Mouse (Mus musculus): ENCODE measurements at regions not wholly inside any gene's neighbourhood (a gene's known extent, or its start where the extent isn't known, plus 50 kb on each side); places are given as distances from the start of the nearest gene placed in this dataset.

DNA sequence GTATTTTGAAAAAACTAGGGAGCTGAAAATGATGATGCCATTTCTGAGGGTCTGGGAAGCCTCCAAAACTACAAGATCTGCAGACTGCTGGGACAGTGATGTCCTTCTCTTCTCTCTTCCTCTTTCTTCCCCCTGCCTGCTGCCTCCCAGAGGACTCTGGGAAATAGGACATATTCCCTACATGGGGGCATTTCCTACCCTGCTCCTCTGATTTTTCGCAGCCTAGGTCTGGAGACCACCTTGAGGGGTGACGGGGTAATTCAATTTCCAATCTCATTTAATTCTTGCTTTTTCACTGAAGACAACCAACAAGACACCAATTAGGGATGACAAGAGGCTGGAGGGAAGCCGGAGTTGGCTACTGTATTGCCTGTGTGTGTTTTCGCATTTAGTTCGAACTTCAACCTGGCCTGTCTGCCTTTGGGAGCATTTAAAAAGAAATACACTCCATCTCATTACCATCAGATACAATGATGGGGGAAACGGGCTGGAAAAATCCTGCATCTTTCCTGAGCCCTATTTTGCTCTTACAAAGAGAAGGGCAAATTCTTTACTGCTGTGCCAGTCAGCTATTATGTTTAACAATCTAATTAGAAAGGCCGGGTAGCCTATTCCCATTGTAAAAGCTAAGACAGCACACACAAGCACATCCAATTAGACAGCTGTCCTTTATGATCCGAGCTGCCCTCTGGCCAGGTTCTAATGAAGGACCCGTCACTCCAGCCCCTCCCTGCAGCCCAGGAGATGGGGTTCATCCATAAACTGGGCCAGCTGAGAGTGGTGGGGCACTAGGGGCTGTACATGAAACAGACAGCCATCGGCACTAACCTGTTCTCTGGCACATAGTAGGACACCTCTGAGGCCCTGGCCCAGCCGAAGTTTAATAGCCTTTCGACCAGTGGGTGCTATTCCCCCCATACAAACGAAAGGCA lies 505.0 kb downstream of the 1700129C05Rik start:
- H3K4me2 ChIP-seq, result 0 out of 2 replicates have a peak overlapping the region, but pooled peaks have one; percentile 4
- H3K9me3 ChIP-seq, result no peaks in the 10 kb centered on the region

GRCm38 (mm10) chr14:58631221-58631620 lies 511.5 kb downstream of the 1700129C05Rik start:
- Histone ChIP-seq H3K27ac (no peak overlapping the region), H3K4me3 (replicated peaks) (no peak overlapping the region), H3K36me3 (no peaks in the 10 kb centered on the region), H3K27me3 (0 out of 2 replicates have a peak, but pooled peaks cover 4% of the 10 kb centered on the region), H3K9ac (replicated peaks) (no peak overlapping the region), H3K4me2 (0 out of 2 replicates have a peak overlapping the region, but pooled peaks have one; percentile 21), H3K4me1 (replicated peaks) (peaks cover 11% of the 10 kb centered on the region), H3K9me3 (no peaks in the 10 kb centered on the region)
- no peak for ATAC-seq (ENCODE audit: insufficient number of reproducible peaks, insufficient read depth, low FRiP score, low TSS enrichment, low read depth)
- WGBS, result 5% methylated on average over 9 of the region's 9 CpGs

More for the DNA sequence above, 505.0 kb downstream of the 1700129C05Rik start:
- no peak overlapping the region for H3K4me3 ChIP-seq (replicated peaks)
- H3K4me1 ChIP-seq (replicated peaks), result peaks cover 22% of the 10 kb centered on the region
- WGBS, result 30% methylated on average over 13 of the region's 13 CpGs
- ATAC-seq (ENCODE audit: insufficient number of reproducible peaks, insufficient read depth, low FRiP score, low TSS enrichment, low read depth), result peak; percentile 52; the same call in 1 of the 2 replicates
- H3K36me3 ChIP-seq, result no peaks in the 10 kb centered on the region
- peak overlapping the region; percentile 29; the same call in 1 of the 2 replicates for H3K27ac ChIP-seq
- 0 out of 2 replicates have a peak, but pooled peaks cover 4% of the 10 kb centered on the region for H3K27me3 ChIP-seq
- no peak overlapping the region for H3K9ac ChIP-seq (replicated peaks)

GRCm38 (mm10) chr14:58628266-58628665 lies 514.4 kb downstream of the 1700129C05Rik start:
- WGBS, result 97% methylated on average over 2 of the region's 2 CpGs
- no peak overlapping the region for H3K9ac ChIP-seq (replicated peaks)
- no peak overlapping the region for H3K27ac ChIP-seq
- no peaks in the 10 kb centered on the region for H3K9me3 ChIP-seq
- ATAC-seq (ENCODE audit: insufficient number of reproducible peaks, insufficient read depth, low FRiP score, low TSS enrichment, low read depth), result no peak
- H3K4me3 ChIP-seq (replicated peaks), result no peak overlapping the region
- peaks cover 11% of the 10 kb centered on the region for H3K4me1 ChIP-seq (replicated peaks)
- H3K4me2 ChIP-seq, result no peak overlapping the region
- H3K27me3 ChIP-seq, result no peaks in the 10 kb centered on the region
- H3K36me3 ChIP-seq, result no peaks in the 10 kb centered on the region

DNA sequence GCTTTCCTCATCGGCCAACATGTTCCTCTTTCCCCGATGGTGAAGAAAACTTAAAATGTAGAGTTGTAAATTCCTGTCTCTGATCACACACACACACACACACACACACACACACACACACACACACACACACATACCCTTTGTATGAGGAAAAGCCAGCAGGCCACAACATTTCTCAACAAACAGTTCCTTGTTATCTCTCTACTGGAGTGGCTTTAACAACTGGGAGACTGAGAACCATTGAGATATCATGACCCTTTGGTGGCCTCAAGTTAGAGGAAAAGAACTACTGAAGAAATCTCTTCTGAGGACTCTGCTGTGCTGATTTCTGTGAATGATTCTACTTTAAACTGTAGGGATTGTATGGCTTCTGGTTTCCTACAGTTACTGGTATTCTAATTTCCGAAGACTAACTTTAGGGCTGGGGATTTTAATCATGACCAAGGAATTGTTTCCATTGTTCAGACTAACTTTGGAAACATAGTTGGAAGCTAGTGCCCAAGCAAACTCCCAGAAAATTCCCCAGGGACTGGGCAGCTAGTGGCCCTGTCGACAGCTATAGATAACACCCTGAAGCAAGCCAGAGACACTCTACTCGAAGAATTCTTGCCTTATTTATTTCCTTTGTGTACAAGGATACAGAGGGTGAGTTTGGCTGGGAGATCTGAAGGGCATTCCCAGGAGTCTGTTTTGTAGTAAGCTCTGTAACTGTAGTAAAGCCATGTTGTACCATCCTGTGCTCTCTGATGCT lies 516.0 kb downstream of the 1700129C05Rik start:
- Histone ChIP-seq H3K4me3 (replicated peaks) (no peak overlapping the region), H3K36me3 (no peaks in the 10 kb centered on the region), H3K4me1 (replicated peaks) (peaks cover 10% of the 10 kb centered on the region), H3K4me2 (no peak overlapping the region), H3K9me3 (no peaks in the 10 kb centered on the region), H3K27ac (no peak overlapping the region), H3K27me3 (no peaks in the 10 kb centered on the region), H3K9ac (replicated peaks) (no peak overlapping the region)
- 65% methylated on average over 5 of the region's 5 CpGs for WGBS
- ATAC-seq (ENCODE audit: insufficient number of reproducible peaks, insufficient read depth, low FRiP score, low TSS enrichment, low read depth), result no peak

DNA sequence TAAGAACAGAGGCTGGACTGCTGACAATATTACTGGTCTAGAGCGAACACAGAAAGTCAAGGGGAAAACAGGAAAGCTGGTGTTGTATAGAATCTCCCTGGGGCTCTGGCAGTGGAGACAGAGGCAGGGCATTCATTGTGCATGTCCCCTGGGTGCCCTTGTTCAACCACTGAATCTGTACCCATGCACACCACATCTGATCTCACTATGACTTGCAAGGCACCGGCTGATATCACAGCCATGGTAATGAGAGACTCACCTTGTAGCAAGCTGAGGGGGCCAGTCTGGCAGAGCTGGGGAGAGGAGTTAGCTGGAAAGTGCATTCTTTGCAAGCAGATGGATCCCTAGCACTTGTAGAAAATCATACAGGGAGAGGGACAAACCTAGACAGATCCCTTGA lies 522.5 kb downstream of the 1700129C05Rik start:
- Histone ChIP-seq H3K9ac (replicated peaks) (no peak overlapping the region), H3K9me3 (no peaks in the 10 kb centered on the region)

GRCm38 (mm10) chr14:58617656-58618055 lies 525.0 kb downstream of the 1700129C05Rik start:
- no peaks in the 10 kb centered on the region for H3K27me3 ChIP-seq
- H3K4me3 ChIP-seq (replicated peaks), result no peak overlapping the region
- no peak overlapping the region for H3K27ac ChIP-seq
- peak overlapping the region; percentile 22 for H3K4me2 ChIP-seq
- H3K9ac ChIP-seq (replicated peaks), result no peak overlapping the region
- peaks cover 15% of the 10 kb centered on the region for H3K4me1 ChIP-seq (replicated peaks)
- H3K9me3 ChIP-seq, result no peaks in the 10 kb centered on the region
- 17% methylated on average over 10 of the region's 10 CpGs for WGBS
- no peak for ATAC-seq (ENCODE audit: insufficient number of reproducible peaks, insufficient read depth, low FRiP score, low TSS enrichment, low read depth)
- H3K36me3 ChIP-seq, result no peaks in the 10 kb centered on the region

More for the DNA sequence above, 522.5 kb downstream of the 1700129C05Rik start:
- Histone ChIP-seq H3K27me3 (no peaks in the 10 kb centered on the region), H3K27ac (no peak overlapping the region), H3K36me3 (no peaks in the 10 kb centered on the region), H3K4me3 (replicated peaks) (no peak overlapping the region), H3K4me1 (replicated peaks) (peaks cover 15% of the 10 kb centered on the region), H3K4me2 (no peak overlapping the region)
- ATAC-seq (ENCODE audit: insufficient number of reproducible peaks, insufficient read depth, low FRiP score, low TSS enrichment, low read depth), result no peak
- 88% methylated on average over 2 of the region's 2 CpGs for WGBS

DNA sequence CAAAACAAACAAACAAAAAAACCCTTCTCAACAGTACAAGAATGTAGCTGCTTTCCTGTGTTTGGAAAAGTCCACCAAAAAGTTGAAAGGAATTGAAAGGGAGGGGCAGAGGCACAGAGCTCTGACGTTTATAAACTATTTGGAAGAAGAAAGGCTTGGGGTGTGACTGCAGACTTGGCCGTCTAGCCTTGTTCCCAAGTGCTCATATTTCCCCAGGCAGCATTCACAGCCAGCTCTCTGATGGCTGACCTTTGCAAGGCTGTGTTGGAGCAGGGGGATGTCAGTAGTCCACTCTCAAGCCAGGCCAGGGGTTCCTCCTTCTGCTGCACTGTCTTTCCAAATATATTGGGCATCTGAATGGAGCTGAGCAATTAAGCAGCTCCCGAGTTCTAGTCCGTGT lies 534.5 kb downstream of the 1700129C05Rik start:
- H3K4me1 ChIP-seq (replicated peaks), result peaks cover 20% of the 10 kb centered on the region
- WGBS, result 49% methylated on average over 4 of the region's 4 CpGs
- no peak for ATAC-seq (ENCODE audit: insufficient number of reproducible peaks, insufficient read depth, low FRiP score, low TSS enrichment, low read depth)
- H3K9ac ChIP-seq (replicated peaks), result no peak overlapping the region
- no peak overlapping the region for H3K4me2 ChIP-seq
- H3K27me3 ChIP-seq, result no peaks in the 10 kb centered on the region
- no peak overlapping the region for H3K27ac ChIP-seq
- H3K4me3 ChIP-seq (replicated peaks), result no peak overlapping the region
- no peaks in the 10 kb centered on the region for H3K9me3 ChIP-seq
- no peaks in the 10 kb centered on the region for H3K36me3 ChIP-seq

GRCm38 (mm10) chr14:58607734-58608133 lies 535.0 kb downstream of the 1700129C05Rik start:
- no peaks in the 10 kb centered on the region for H3K9me3 ChIP-seq
- no peak overlapping the region for H3K9ac ChIP-seq (replicated peaks)
- 57% methylated on average over 2 of the region's 2 CpGs for WGBS
- no peak overlapping the region for H3K27ac ChIP-seq
- H3K4me2 ChIP-seq, result no peak overlapping the region
- no peaks in the 10 kb centered on the region for H3K36me3 ChIP-seq
- H3K27me3 ChIP-seq, result no peaks in the 10 kb centered on the region
- H3K4me1 ChIP-seq (replicated peaks), result peaks cover 20% of the 10 kb centered on the region
- 0 out of 2 replicates have a peak, but pooled peaks have one; percentile 37 for ATAC-seq (ENCODE audit: insufficient number of reproducible peaks, insufficient read depth, low FRiP score, low TSS enrichment, low read depth)
- no peak overlapping the region for H3K4me3 ChIP-seq (replicated peaks)

- ATAC-seq (ENCODE audit: insufficient number of reproducible peaks, insufficient read depth, low FRiP score, low TSS enrichment, low read depth), result no peak
- H3K27me3 ChIP-seq, result no peaks in the 10 kb centered on the region
Measured at GRCm38 (mm10) chr14:58605529-58605928, 535.2 kb downstream of the Fgf9 start.

DNA sequence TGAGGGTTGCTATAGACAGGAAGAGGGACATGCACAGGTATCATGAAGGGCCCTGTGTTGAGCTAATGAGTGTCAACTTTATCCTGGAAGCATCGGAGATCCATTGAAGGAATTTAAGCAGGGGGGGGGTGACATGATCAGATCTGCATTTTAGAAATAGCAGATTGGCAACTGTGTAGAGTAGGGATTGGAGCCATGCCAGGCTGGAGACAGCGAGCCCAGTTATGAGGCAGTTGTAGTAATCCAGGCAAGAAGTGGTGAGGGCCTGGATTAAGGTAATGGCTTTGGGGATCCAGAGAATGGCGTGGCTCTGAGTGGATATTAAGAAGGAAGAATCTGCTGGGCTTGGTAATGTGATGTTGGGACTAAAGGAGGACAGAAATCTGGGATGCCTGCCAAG lies 528.5 kb downstream of the Fgf9 start:
- Histone ChIP-seq H3K4me3 (replicated peaks) (no peak overlapping the region), H3K36me3 (no peaks in the 10 kb centered on the region), H3K4me1 (replicated peaks) (no peaks in the 10 kb centered on the region), H3K4me2 (no peak overlapping the region), H3K27me3 (no peaks in the 10 kb centered on the region), H3K9ac (replicated peaks) (no peak overlapping the region), H3K27ac (no peak overlapping the region), H3K9me3 (no peaks in the 10 kb centered on the region)
- WGBS, result 79% methylated on average over 3 of the region's 3 CpGs
- ATAC-seq (ENCODE audit: insufficient number of reproducible peaks, insufficient read depth, low FRiP score, low TSS enrichment, low read depth), result no peak

More at GRCm38 (mm10) chr14:58605529-58605928, 535.2 kb downstream of the Fgf9 start:
- Histone ChIP-seq H3K36me3 (no peaks in the 10 kb centered on the region), H3K9me3 (no peaks in the 10 kb centered on the region), H3K27ac (no peak overlapping the region), H3K4me2 (no peak overlapping the region), H3K9ac (replicated peaks) (no peak overlapping the region), H3K4me1 (replicated peaks) (peaks cover 20% of the 10 kb centered on the region), H3K4me3 (replicated peaks) (no peak overlapping the region)
- WGBS, result 67% methylated on average over 4 of the region's 4 CpGs

DNA sequence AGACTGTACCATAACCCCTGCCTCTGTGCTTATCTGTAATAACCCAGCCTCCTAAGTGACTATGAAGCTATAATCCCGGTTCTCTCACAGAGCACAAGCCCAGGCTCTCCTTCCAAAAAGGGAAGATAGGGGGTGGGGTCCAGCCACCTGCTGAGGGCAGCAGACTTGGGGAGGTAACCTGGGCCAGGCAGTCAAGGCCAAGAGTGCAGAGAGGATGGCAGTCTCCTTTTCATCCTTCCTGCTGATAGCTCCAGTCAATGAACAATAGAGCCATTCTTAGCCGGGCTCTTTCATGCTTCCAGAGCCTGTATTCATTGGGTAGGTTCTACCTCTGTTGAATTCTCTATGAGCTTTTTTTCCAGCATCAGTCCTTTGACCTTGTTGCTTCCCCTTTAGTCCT lies 527.5 kb downstream of the Fgf9 start:
- Histone ChIP-seq H3K4me2 (no peak overlapping the region), H3K4me1 (replicated peaks) (no peaks in the 10 kb centered on the region), H3K9ac (replicated peaks) (no peak overlapping the region), H3K4me3 (replicated peaks) (no peak overlapping the region), H3K27ac (no peak overlapping the region), H3K27me3 (no peaks in the 10 kb centered on the region), H3K36me3 (no peaks in the 10 kb centered on the region), H3K9me3 (no peaks in the 10 kb centered on the region)
- no peak for ATAC-seq (ENCODE audit: insufficient number of reproducible peaks, insufficient read depth, low FRiP score, low TSS enrichment, low read depth)
- WGBS, result 77% methylated on average over 2 of the region's 2 CpGs
